Mouse (Mus musculus): ENCODE measurements at regions not wholly inside any gene's neighbourhood (a gene's known extent, or its start where the extent isn't known, plus 50 kb on each side); places are given as distances from the start of the nearest gene placed in this dataset.

GRCm38 (mm10) chr2:48545072-48545471, 268.8 kb upstream of the Acvr2a start:
- Histone ChIP-seq H3K36me3 (ENCODE audit: control insufficient read depth, insufficient read depth, low read length, poor library complexity, severe bottlenecking) (no peaks in the 10 kb centered on the region), H3K4me1 (ENCODE audit: control insufficient read depth in 2 of 2, insufficient read depth in 2 of 2, low read length in 2 of 2, poor library complexity in 1 of 2) (no peaks in the 10 kb centered on the region), H3K9ac (ENCODE audit: insufficient read depth, low read depth, low read length, poor library complexity, severe bottlenecking) (no peak overlapping the region), H3K9me3 (ENCODE audit: control insufficient read depth, insufficient read depth, low read depth, low read length) (no peaks in the 10 kb centered on the region), H3K4me3 (ENCODE audit: insufficient read depth in 1 of 2, low read depth in 1 of 2, low read length in 2 of 2, poor library complexity in 1 of 2, severe bottlenecking in 1 of 2) (no peak overlapping the region), H3K27ac (ENCODE audit: insufficient read depth, low read depth, low read length, poor library complexity, severe bottlenecking) (no peak overlapping the region)
- DNase-seq (ENCODE audit: low read depth, low spot score): no peak
- no peak for TF ChIP-seq HCFC1 (IDR thresholded peaks at IDR 0.05; ENCODE audit: borderline replicate concordance, insufficient read depth, low read length)
- no peak for TF ChIP-seq ZC3H11A (IDR thresholded peaks at IDR 0.05; ENCODE audit: borderline replicate concordance, low read depth, low read length)
- TF ChIP-seq ZNF384 (IDR thresholded peaks at IDR 0.05; ENCODE audit: low read depth, low read length): no peak
- TF ChIP-seq MAFK (IDR thresholded peaks at IDR 0.05; ENCODE audit: insufficient read depth, low read depth, low read length): no peak
- TF ChIP-seq CHD2 (IDR thresholded peaks at IDR 0.05; ENCODE audit: low read depth, low read length): no peak
- in situ Hi-C loops (cut with MboI; ENCODE audit: low sequenced_read_pairs in 2 of 2, unreplicated experiment in 2 of 2): no loop called here

- DNase-seq (ENCODE audit: low read depth, low spot score): no peak
- H3K4me3 ChIP-seq (ENCODE audit: insufficient read depth in 1 of 2, low read depth in 1 of 2, low read length in 2 of 2, poor library complexity in 1 of 2, severe bottlenecking in 1 of 2): no peak overlapping the region
- no peaks in the 10 kb centered on the region for H3K9me3 ChIP-seq (ENCODE audit: control insufficient read depth, insufficient read depth, low read depth, low read length)
- no peak overlapping the region for H3K27ac ChIP-seq (ENCODE audit: insufficient read depth, low read depth, low read length, poor library complexity, severe bottlenecking)
- no peak for TF ChIP-seq CHD2 (IDR thresholded peaks at IDR 0.05; ENCODE audit: low read depth, low read length)
- TF ChIP-seq ZC3H11A (IDR thresholded peaks at IDR 0.05; ENCODE audit: borderline replicate concordance, low read depth, low read length): no peak
- TF ChIP-seq HCFC1 (IDR thresholded peaks at IDR 0.05; ENCODE audit: borderline replicate concordance, insufficient read depth, low read length): no peak
- no peak for TF ChIP-seq ZNF384 (IDR thresholded peaks at IDR 0.05; ENCODE audit: low read depth, low read length)
- no peak for TF ChIP-seq MAFK (IDR thresholded peaks at IDR 0.05; ENCODE audit: insufficient read depth, low read depth, low read length)
- no peaks in the 10 kb centered on the region for H3K36me3 ChIP-seq (ENCODE audit: control insufficient read depth, insufficient read depth, low read length, poor library complexity, severe bottlenecking)
- H3K4me1 ChIP-seq (ENCODE audit: control insufficient read depth in 2 of 2, insufficient read depth in 2 of 2, low read length in 2 of 2, poor library complexity in 1 of 2): no peaks in the 10 kb centered on the region
- in situ Hi-C loops (cut with MboI; ENCODE audit: low sequenced_read_pairs in 2 of 2, unreplicated experiment in 2 of 2): no loop called here
- H3K9ac ChIP-seq (ENCODE audit: insufficient read depth, low read depth, low read length, poor library complexity, severe bottlenecking): no peak overlapping the region
These were observed 268.2 kb upstream of the Acvr2a start for GRCm38 (mm10) chr2:48545679-48546078.

- in situ Hi-C loops (cut with MboI; ENCODE audit: low sequenced_read_pairs in 2 of 2, unreplicated experiment in 2 of 2): no loop called here
- H3K36me3 ChIP-seq (ENCODE audit: control insufficient read depth, insufficient read depth, low read length, poor library complexity, severe bottlenecking): no peaks in the 10 kb centered on the region
These were observed 267.7 kb upstream of the Acvr2a start for GRCm38 (mm10) chr2:48546194-48546593.

GRCm38 (mm10) chr2:48556600-48556999, 257.3 kb upstream of the Acvr2a start:
- Histone ChIP-seq H3K4me1 (ENCODE audit: control insufficient read depth in 2 of 2, insufficient read depth in 2 of 2, low read length in 2 of 2, poor library complexity in 1 of 2) (no peaks in the 10 kb centered on the region), H3K9me3 (ENCODE audit: control insufficient read depth, insufficient read depth, low read depth, low read length) (no peaks in the 10 kb centered on the region), H3K36me3 (ENCODE audit: control insufficient read depth, insufficient read depth, low read length, poor library complexity, severe bottlenecking) (no peaks in the 10 kb centered on the region), H3K9ac (ENCODE audit: insufficient read depth, low read depth, low read length, poor library complexity, severe bottlenecking) (no peak overlapping the region), H3K27ac (ENCODE audit: insufficient read depth, low read depth, low read length, poor library complexity, severe bottlenecking) (no peak overlapping the region), H3K4me3 (ENCODE audit: insufficient read depth in 1 of 2, low read depth in 1 of 2, low read length in 2 of 2, poor library complexity in 1 of 2, severe bottlenecking in 1 of 2) (no peak overlapping the region)
- no peak for DNase-seq (ENCODE audit: low read depth, low spot score)
- TF ChIP-seq CHD2 (IDR thresholded peaks at IDR 0.05; ENCODE audit: low read depth, low read length) (no peak), MAFK (IDR thresholded peaks at IDR 0.05; ENCODE audit: insufficient read depth, low read depth, low read length) (no peak), HCFC1 (IDR thresholded peaks at IDR 0.05; ENCODE audit: borderline replicate concordance, insufficient read depth, low read length) (no peak), ZC3H11A (IDR thresholded peaks at IDR 0.05; ENCODE audit: borderline replicate concordance, low read depth, low read length) (no peak), ZNF384 (IDR thresholded peaks at IDR 0.05; ENCODE audit: low read depth, low read length) (no peak)
- in situ Hi-C loops (cut with MboI; ENCODE audit: low sequenced_read_pairs in 2 of 2, unreplicated experiment in 2 of 2): no loop called here

More at GRCm38 (mm10) chr2:48546194-48546593, 267.7 kb upstream of the Acvr2a start:
- no peak overlapping the region for H3K4me3 ChIP-seq (ENCODE audit: insufficient read depth in 1 of 2, low read depth in 1 of 2, low read length in 2 of 2, poor library complexity in 1 of 2, severe bottlenecking in 1 of 2)
- H3K27ac ChIP-seq (ENCODE audit: insufficient read depth, low read depth, low read length, poor library complexity, severe bottlenecking): no peak overlapping the region
- no peak overlapping the region for H3K9ac ChIP-seq (ENCODE audit: insufficient read depth, low read depth, low read length, poor library complexity, severe bottlenecking)
- no peaks in the 10 kb centered on the region for H3K4me1 ChIP-seq (ENCODE audit: control insufficient read depth in 2 of 2, insufficient read depth in 2 of 2, low read length in 2 of 2, poor library complexity in 1 of 2)
- TF ChIP-seq ZC3H11A (IDR thresholded peaks at IDR 0.05; ENCODE audit: borderline replicate concordance, low read depth, low read length) (no peak), HCFC1 (IDR thresholded peaks at IDR 0.05; ENCODE audit: borderline replicate concordance, insufficient read depth, low read length) (no peak), CHD2 (IDR thresholded peaks at IDR 0.05; ENCODE audit: low read depth, low read length) (no peak), ZNF384 (IDR thresholded peaks at IDR 0.05; ENCODE audit: low read depth, low read length) (no peak), MAFK (IDR thresholded peaks at IDR 0.05; ENCODE audit: insufficient read depth, low read depth, low read length) (no peak)
- no peak for DNase-seq (ENCODE audit: low read depth, low spot score)
- no peaks in the 10 kb centered on the region for H3K9me3 ChIP-seq (ENCODE audit: control insufficient read depth, insufficient read depth, low read depth, low read length)

GRCm38 (mm10) chr2:48557123-48557522, 256.8 kb upstream of the Acvr2a start:
- Histone ChIP-seq H3K9ac (ENCODE audit: insufficient read depth, low read depth, low read length, poor library complexity, severe bottlenecking) (no peak overlapping the region), H3K4me3 (ENCODE audit: insufficient read depth in 1 of 2, low read depth in 1 of 2, low read length in 2 of 2, poor library complexity in 1 of 2, severe bottlenecking in 1 of 2) (no peak overlapping the region), H3K4me1 (ENCODE audit: control insufficient read depth in 2 of 2, insufficient read depth in 2 of 2, low read length in 2 of 2, poor library complexity in 1 of 2) (no peaks in the 10 kb centered on the region), H3K9me3 (ENCODE audit: control insufficient read depth, insufficient read depth, low read depth, low read length) (no peaks in the 10 kb centered on the region), H3K27ac (ENCODE audit: insufficient read depth, low read depth, low read length, poor library complexity, severe bottlenecking) (no peak overlapping the region), H3K36me3 (ENCODE audit: control insufficient read depth, insufficient read depth, low read length, poor library complexity, severe bottlenecking) (no peaks in the 10 kb centered on the region)
- TF ChIP-seq ZC3H11A (IDR thresholded peaks at IDR 0.05; ENCODE audit: borderline replicate concordance, low read depth, low read length) (no peak), ZNF384 (IDR thresholded peaks at IDR 0.05; ENCODE audit: low read depth, low read length) (no peak), MAFK (IDR thresholded peaks at IDR 0.05; ENCODE audit: insufficient read depth, low read depth, low read length) (no peak), HCFC1 (IDR thresholded peaks at IDR 0.05; ENCODE audit: borderline replicate concordance, insufficient read depth, low read length) (no peak), CHD2 (IDR thresholded peaks at IDR 0.05; ENCODE audit: low read depth, low read length) (no peak)
- in situ Hi-C loops (cut with MboI; ENCODE audit: low sequenced_read_pairs in 2 of 2, unreplicated experiment in 2 of 2): no loop called here
- DNase-seq (ENCODE audit: low read depth, low spot score): no peak
